Mouse (Mus musculus) embryonic stem cell, embryonic (primary cell): ENCODE measurements around the gene Borcs8.

Source experiments
- CTCF ChIA-PET, 4 experiments: fragments of 300-600 bp in 2 of 4; fragments of 350-600 bp in 2 of 4; sonication (Branson Sonifier 250); formaldehyde crosslinking; loops; one replicate each; lab custom pipeline; 2022; ENCODE audit warnings: inconsistent platforms in 2 of 4; lab: Charles Lee
- POLR2A ChIA-PET, 4 experiments: fragments of 300-600 bp in 2 of 4; fragments of 350-600 bp in 2 of 4; sonication (Branson Sonifier 250); formaldehyde crosslinking; loops; one replicate each; lab custom pipeline; 2022; ENCODE audit warnings: antibody characterized with exemption in 4 of 4, inconsistent platforms in 1 of 4; lab: Charles Lee

Gene Borcs8

GRCm38 (mm10) chr8:70183194-70183593 is 43.9 kb downstream of the Borcs8 start:
- ChIA-PET POLR2A (interaction anchor here (0.6 to 1.9 kb wide), 10 partner anchors 9 to 263 kb away, joined by 3 to 7 read pairs (median 3); partner anchors contain the start of genes Slc25a42 (in 1 of the 4) and Tmem161a (in 1 of the 4)), CTCF (interaction anchor here in 2 of 4 experiments (0.6 kb wide), 3 partner anchors 11 to 78 kb away, joined by 4 to 8 read pairs (median 6); no protein-coding TSS in a partner anchor)

GRCm38 (mm10) chr8:70188707-70189106 is 49.4 kb downstream of the Borcs8 start:
- POLR2A ChIA-PET = interaction anchor here in 1 of 4 experiments (0.8 to 1.5 kb wide), 2 partner anchors 15 to 23 kb away, joined by 3 to 4 read pairs; partner anchors contain the start of gene Slc25a42
- CTCF ChIA-PET = no interaction called here

- ChIA-PET CTCF (interaction anchor here in 1 of 4 experiments (0.6 kb wide), 1 partner anchor 163 kb away, joined by 4 read pairs; no protein-coding TSS in a partner anchor), POLR2A (interaction anchor here in 2 of 4 experiments (0.9 to 1.9 kb wide), 3 partner anchors 10 to 49 kb away, joined by 3 to 5 read pairs (median 4); partner anchors contain the start of gene Slc25a42 (in 1 of the 2))
These were observed 53.9 kb downstream of the Borcs8 start for GRCm38 (mm10) chr8:70193238-70193637.

GRCm38 (mm10) chr8:70194191-70194590 is 54.9 kb downstream of the Borcs8 start:
- POLR2A ChIA-PET = interaction anchor here in 2 of 4 experiments (0.9 to 1.9 kb wide), 5 partner anchors 9 to 42 kb away, joined by 3 to 6 read pairs (median 5); partner anchors contain the start of gene Slc25a42 (in 1 of the 2)
- CTCF ChIA-PET = interaction anchor here in 3 of 4 experiments (0.5 to 1.1 kb wide), 4 partner anchors 11 to 106 kb away, joined by 3 to 8 read pairs (median 3); no protein-coding TSS in a partner anchor

- ChIA-PET POLR2A (interaction anchor here in 3 of 4 experiments (0.6 to 1.5 kb wide), 7 partner anchors 11 to 986 kb away, joined by 3 to 7 read pairs (median 3); partner anchors contain the start of gene Slc25a42 (in 2 of the 3)), CTCF (interaction anchor here in 3 of 4 experiments (0.6 to 1.4 kb wide), 8 partner anchors 13 to 129 kb away, joined by 3 to 7 read pairs (median 4); partner anchors contain the start of genes Slc25a42 (in 1 of the 3) and Tm6sf2 (in 1 of the 3))
These were observed 56.5 kb downstream of the Borcs8 start for GRCm38 (mm10) chr8:70195762-70196161.
